Mouse (Mus musculus): ENCODE measurements around the gene Tcirg1. TPM values are rescaled to one million over a fixed set of nuclear protein-coding genes. Genes with fewer than 3 reads are reported as not detected.
A peak's percentile ranks its signal among the peaks of the same experiment; 100 is the strongest.

The Tcirg1 gene
- polyA plus RNA-seq, 1 experiment from 2014 or later: 410 TPM

- H3K36me3 ChIP-seq (ENCODE audit: inconsistent target): peaks cover 11% of the 10 kb centered on the region; the same call in 1 of the 2 replicates
- peak within 1 kb of the TSS; percentile 90 for H3K4me3 ChIP-seq (ENCODE audit: inconsistent target)
- peak within 1 kb of the TSS; percentile 99 for H3K27ac ChIP-seq
- peaks cover 52% of the 10 kb centered on the region for H3K79me2 ChIP-seq (ENCODE audit: inconsistent target)
- 2% methylated on average over 40 of the region's 42 CpGs for WGBS (ENCODE audit: missing documents)
Measured at GRCm38 (mm10) chr19:3935032-3935895, 28.3 kb upstream of the Tcirg1 start, which contains the start of gene Unc93b1. Gene Unc93b1, plus strand, starts transcription at chr19:3935186.

DNA sequence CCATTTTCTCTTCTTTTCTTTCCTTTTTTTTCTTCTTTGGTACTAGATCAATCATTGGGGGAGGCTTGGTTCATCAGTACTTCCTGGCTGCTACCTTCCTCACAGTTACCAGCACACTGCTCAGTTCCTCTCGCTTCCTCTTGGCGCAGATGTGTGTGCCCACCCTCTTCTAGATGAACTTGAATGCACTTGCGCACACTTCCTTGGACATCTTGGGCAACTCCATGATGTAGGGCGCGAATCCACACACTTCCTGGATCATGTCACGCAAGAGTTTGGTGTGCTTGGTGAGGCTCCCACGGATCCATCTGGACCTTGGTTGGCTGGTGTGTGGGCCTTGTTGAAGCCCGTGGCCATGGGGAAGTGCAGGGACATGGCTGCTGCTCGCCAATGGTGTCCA lies 24.8 kb upstream of the Tcirg1 start:
- H3K27ac ChIP-seq: peak overlapping the region; percentile 17; the same call in 1 of the 2 replicates

DNA sequence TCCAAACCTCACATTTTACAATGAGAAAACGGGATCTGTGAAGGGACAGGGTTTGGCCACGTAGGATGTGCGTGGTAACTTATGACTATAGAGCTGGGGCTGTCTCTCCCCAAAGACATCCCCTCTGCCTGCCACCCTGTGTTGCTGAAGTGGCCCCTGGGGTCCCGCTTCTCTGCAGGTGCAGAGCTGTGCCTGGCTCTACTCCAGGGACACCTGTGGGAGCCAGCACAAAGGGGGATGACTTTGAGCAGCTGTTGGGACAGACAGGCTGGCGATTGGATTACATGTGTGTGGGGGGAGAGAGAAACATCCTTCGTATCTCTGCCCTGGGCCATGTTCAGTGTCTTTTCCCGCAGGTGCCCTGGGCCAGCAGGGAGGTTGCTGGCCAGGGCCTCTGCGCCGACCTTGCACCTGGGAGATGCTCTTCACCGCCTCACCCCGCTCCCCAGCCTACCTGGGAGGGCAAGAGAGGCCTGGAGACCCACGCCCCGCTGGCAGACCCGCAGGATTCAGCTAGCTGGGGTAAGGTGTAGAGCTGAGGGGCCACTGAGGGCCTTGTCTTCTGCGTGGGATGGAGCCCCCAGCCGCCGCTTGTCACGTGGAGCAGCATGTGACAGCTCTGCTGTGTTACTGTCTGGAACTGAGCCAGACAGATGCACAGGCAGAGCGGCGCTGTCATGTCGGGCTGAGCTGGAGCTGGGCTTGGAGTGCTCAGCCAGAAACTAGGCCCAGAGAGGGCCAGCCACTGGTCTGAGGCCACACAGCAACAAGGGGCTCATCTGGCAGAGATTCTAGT lies 23.5 kb upstream of the Tcirg1 start:
- 84% methylated on average over 17 of the region's 21 CpGs for WGBS (ENCODE audit: missing documents)
- no peak overlapping the region for H3K4me3 ChIP-seq (ENCODE audit: inconsistent target)
- peaks cover 39% of the 10 kb centered on the region for H3K79me2 ChIP-seq (ENCODE audit: inconsistent target)
- peak overlapping the region; percentile 92 for H3K27ac ChIP-seq
- no peaks in the 10 kb centered on the region; the same call in 1 of the 2 replicates for H3K36me3 ChIP-seq (ENCODE audit: inconsistent target)

More for the DNA sequence above, 24.8 kb upstream of the Tcirg1 start:
- no peak overlapping the region for H3K4me3 ChIP-seq (ENCODE audit: inconsistent target)
- WGBS (ENCODE audit: missing documents): 37% methylated on average over 9 of the region's 9 CpGs
- peaks cover 1% of the 10 kb centered on the region; the same call in 1 of the 2 replicates for H3K36me3 ChIP-seq (ENCODE audit: inconsistent target)
- H3K79me2 ChIP-seq (ENCODE audit: inconsistent target): peaks cover 39% of the 10 kb centered on the region

GRCm38 (mm10) chr19:3929211-3929941 lies 22.4 kb upstream of the Tcirg1 start, which contains the start of gene Aldh3b1:
Gene Aldh3b1, minus strand, starts transcription at chr19:3929808.
- no peaks in the 10 kb centered on the region; the same call in 1 of the 2 replicates for H3K36me3 ChIP-seq (ENCODE audit: inconsistent target)
- peak within 1 kb of the TSS; percentile 92 for H3K27ac ChIP-seq
- peaks cover 46% of the 10 kb centered on the region for H3K79me2 ChIP-seq (ENCODE audit: inconsistent target)
- peak within 1 kb of the TSS; percentile 34 for H3K4me3 ChIP-seq (ENCODE audit: inconsistent target)
- WGBS (ENCODE audit: missing documents): 3% methylated on average over 12 of the region's 12 CpGs

- Histone ChIP-seq H3K4me3 (ENCODE audit: inconsistent target) (peak overlapping the region; percentile 34), H3K27ac (peak overlapping the region; percentile 92), H3K36me3 (ENCODE audit: inconsistent target) (no peaks in the 10 kb centered on the region; the same call in 1 of the 2 replicates), H3K79me2 (ENCODE audit: inconsistent target) (peaks cover 49% of the 10 kb centered on the region)
- WGBS (ENCODE audit: missing documents): 49% methylated on average over 4 of the region's 4 CpGs
Measured at GRCm38 (mm10) chr19:3928779-3929178, 21.8 kb upstream of the Tcirg1 start.

GRCm38 (mm10) chr19:3927989-3928388 lies 21.1 kb upstream of the Tcirg1 start:
- H3K4me3 ChIP-seq (ENCODE audit: inconsistent target): no peak overlapping the region
- H3K36me3 ChIP-seq (ENCODE audit: inconsistent target): no peaks in the 10 kb centered on the region; the same call in 1 of the 2 replicates
- H3K27ac ChIP-seq: peak overlapping the region; percentile 42
- peaks cover 49% of the 10 kb centered on the region for H3K79me2 ChIP-seq (ENCODE audit: inconsistent target)
- 56% methylated on average over 4 of the region's 4 CpGs for WGBS (ENCODE audit: missing documents)

DNA sequence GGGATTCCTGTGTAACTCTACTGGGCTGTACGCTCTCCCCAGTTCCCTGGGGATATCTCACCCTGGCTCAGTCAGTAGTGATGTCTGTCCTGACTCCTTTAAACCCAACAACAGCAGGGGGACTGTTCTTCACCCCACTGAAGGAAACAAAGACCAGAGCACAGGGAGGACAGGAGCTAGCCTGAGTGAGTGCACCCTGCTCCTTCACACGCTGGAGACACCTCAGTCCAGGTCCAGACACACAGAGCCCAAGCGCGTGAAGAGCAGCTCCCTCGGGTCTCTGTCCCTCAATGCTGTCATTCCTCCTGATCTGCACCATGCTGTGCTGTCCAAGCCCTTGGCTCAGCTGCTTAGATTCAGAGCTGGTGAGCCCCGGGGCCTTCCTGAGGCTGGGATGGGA lies 19.8 kb upstream of the Tcirg1 start:
- peaks cover 49% of the 10 kb centered on the region for H3K79me2 ChIP-seq (ENCODE audit: inconsistent target)
- 91% methylated on average over 6 of the region's 6 CpGs for WGBS (ENCODE audit: missing documents)
- H3K36me3 ChIP-seq (ENCODE audit: inconsistent target): peaks cover 3% of the 10 kb centered on the region; the same call in 1 of the 2 replicates
- H3K4me3 ChIP-seq (ENCODE audit: inconsistent target): no peak overlapping the region
- no peak overlapping the region for H3K27ac ChIP-seq

DNA sequence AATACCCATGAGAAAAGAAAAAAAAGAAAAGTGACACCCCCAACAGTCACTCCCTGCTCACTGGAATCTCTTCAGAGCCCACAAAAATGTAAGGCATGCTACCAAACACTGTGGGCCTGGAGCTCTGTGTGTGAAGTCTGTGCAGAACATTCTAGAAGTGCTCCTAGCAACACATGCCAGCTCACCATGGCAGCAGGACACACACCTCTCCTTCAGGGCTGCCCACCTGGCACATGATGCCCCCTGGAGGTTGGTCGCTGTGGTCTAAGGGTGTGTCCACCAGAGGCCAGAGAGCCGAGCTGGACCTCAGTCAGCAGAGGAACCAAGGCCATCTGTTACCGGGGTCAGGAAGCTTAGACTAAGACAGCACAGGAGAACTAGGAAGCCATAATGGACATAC lies 19.3 kb upstream of the Tcirg1 start:
- WGBS (ENCODE audit: missing documents): 74% methylated on average over 3 of the region's 3 CpGs
- H3K79me2 ChIP-seq (ENCODE audit: inconsistent target): peaks cover 49% of the 10 kb centered on the region
- no peak overlapping the region for H3K4me3 ChIP-seq (ENCODE audit: inconsistent target)
- H3K27ac ChIP-seq: no peak overlapping the region
- H3K36me3 ChIP-seq (ENCODE audit: inconsistent target): peaks cover 7% of the 10 kb centered on the region

- Histone ChIP-seq H3K79me2 (ENCODE audit: inconsistent target) (peaks cover 49% of the 10 kb centered on the region), H3K36me3 (ENCODE audit: inconsistent target) (peaks cover 11% of the 10 kb centered on the region), H3K27ac (no peak overlapping the region), H3K4me3 (ENCODE audit: inconsistent target) (no peak overlapping the region)
- 92% methylated on average over 6 of the region's 6 CpGs for WGBS (ENCODE audit: missing documents)
Measured at GRCm38 (mm10) chr19:3925859-3926258, 18.9 kb upstream of the Tcirg1 start.

DNA sequence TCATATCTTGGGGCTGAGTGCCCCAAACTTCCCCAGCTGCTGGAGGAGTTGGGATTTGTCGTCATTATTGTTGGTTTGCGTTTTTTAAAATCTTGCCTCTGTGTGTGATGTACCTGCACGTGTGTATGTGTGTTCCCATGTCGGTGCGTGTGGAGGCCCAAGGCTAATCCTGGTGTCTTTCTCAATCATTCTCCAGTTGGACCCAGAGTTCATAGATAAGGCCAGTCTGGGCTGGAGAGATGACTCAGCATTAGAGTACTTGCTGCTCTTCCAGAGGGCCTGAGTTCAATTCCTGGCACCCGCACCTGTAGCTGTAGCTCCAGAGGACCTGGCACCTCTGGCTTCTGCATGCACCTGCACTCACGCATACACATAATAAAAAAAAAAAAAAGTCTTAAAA lies 17.9 kb upstream of the Tcirg1 start:
- Histone ChIP-seq H3K36me3 (ENCODE audit: inconsistent target) (peaks cover 21% of the 10 kb centered on the region), H3K27ac (peak overlapping the region; percentile 78), H3K4me3 (ENCODE audit: inconsistent target) (no peak overlapping the region), H3K79me2 (ENCODE audit: inconsistent target) (peaks cover 49% of the 10 kb centered on the region)
- WGBS (ENCODE audit: missing documents): 95% methylated on average over 7 of the region's 7 CpGs

GRCm38 (mm10) chr19:3924190-3924589 lies 17.3 kb upstream of the Tcirg1 start:
- Histone ChIP-seq H3K36me3 (ENCODE audit: inconsistent target) (peaks cover 27% of the 10 kb centered on the region), H3K27ac (peak overlapping the region; percentile 78), H3K79me2 (ENCODE audit: inconsistent target) (peaks cover 49% of the 10 kb centered on the region), H3K4me3 (ENCODE audit: inconsistent target) (no peak overlapping the region)
- WGBS (ENCODE audit: missing documents): 79% methylated on average over 8 of the region's 8 CpGs

GRCm38 (mm10) chr19:3923586-3923985 lies 16.7 kb upstream of the Tcirg1 start:
- H3K79me2 ChIP-seq (ENCODE audit: inconsistent target): peaks cover 43% of the 10 kb centered on the region
- H3K27ac ChIP-seq: peak overlapping the region; percentile 78
- H3K36me3 ChIP-seq (ENCODE audit: inconsistent target): peaks cover 33% of the 10 kb centered on the region
- H3K4me3 ChIP-seq (ENCODE audit: inconsistent target): no peak overlapping the region
- 41% methylated on average over 13 of the region's 13 CpGs for WGBS (ENCODE audit: missing documents)

- 39% methylated on average over 9 of the region's 10 CpGs for WGBS (ENCODE audit: missing documents)
- no peak overlapping the region for H3K4me3 ChIP-seq (ENCODE audit: inconsistent target)
Measured at GRCm38 (mm10) chr19:3922661-3923371, 15.9 kb upstream of the Tcirg1 start.

More at GRCm38 (mm10) chr19:3922661-3923371, 15.9 kb upstream of the Tcirg1 start:
- H3K27ac ChIP-seq: peak overlapping the region; percentile 78
- peaks cover 37% of the 10 kb centered on the region for H3K79me2 ChIP-seq (ENCODE audit: inconsistent target)
- peaks cover 40% of the 10 kb centered on the region for H3K36me3 ChIP-seq (ENCODE audit: inconsistent target)

All from macrophage (primary cell).